Mouse (Mus musculus): Measurements from ENCODE around the gene Rnase9.

DNA sequence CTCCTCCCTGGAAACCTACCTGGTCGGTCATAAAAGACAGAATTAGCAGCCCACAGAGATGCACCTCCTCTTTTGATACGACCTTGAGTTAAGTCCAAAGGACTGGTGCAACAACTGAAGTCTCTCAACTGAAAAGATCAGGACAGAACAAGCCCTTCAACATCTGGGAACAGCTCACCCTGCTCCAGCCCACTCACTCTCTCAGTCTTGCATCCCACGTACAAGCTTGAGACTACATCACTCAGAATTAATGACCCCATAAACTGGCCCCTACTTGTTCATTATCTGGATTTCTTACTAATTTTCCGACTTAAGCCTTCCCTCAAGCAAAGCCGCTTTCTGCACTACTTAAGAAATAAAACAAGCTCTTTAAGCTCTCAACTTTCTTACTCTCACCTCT is 11.5 kb upstream of the Rnase9 start:
- TF ChIP-seq MAFK (IDR thresholded peaks at IDR 0.05; ENCODE audit: insufficient read depth, low read depth, low read length): no peak
- TF ChIP-seq HCFC1 (IDR thresholded peaks at IDR 0.05; ENCODE audit: borderline replicate concordance, insufficient read depth, low read length): no peak
- no peak for TF ChIP-seq CHD2 (IDR thresholded peaks at IDR 0.05; ENCODE audit: low read depth, low read length)
- no peak for TF ChIP-seq ZC3H11A (IDR thresholded peaks at IDR 0.05; ENCODE audit: borderline replicate concordance, low read depth, low read length)

All from ES-E14 (cell line).